Mouse (Mus musculus): ENCODE results near the gene Wnt5b. TPM values are rescaled to one million over a fixed set of nuclear protein-coding genes. Genes with fewer than 3 reads are reported as not detected.

Wnt5b gene
- polyA plus RNA-seq, 1 experiment = 0.16 TPM

DNA sequence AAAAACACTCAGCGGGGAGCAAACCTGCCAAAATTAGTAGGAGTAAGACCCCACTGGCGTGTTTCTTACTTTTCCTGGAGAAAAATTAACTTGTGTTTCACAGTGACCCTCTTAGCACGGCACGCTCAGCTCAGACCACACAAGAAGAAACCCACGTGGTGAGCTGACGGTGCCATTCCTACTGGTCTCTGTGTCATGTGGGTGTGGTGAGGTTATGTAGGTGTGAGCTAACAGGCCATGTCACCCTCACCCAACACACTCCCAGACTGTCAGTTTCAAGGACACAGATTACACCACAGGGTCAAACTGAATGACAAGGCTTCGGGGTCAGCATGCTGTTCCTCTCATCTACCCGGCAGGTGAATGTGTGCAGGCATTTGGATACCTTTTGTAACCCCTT lies 39.4 kb downstream of the Wnt5b start:
- Histone ChIP-seq H3K79me3 (ENCODE audit: low read depth) (no peaks in the 10 kb centered on the region), H3K27me3 (ENCODE audit: control insufficient read depth, insufficient read depth, insufficient read length) (no peaks in the 10 kb centered on the region), H3ac (ENCODE audit: control insufficient read depth, insufficient read length, low read depth) (no peak overlapping the region), H3K36me3 (ENCODE audit: control insufficient read depth, insufficient read depth) (no peaks in the 10 kb centered on the region), H3K79me2 (ENCODE audit: control insufficient read depth, insufficient read depth) (no peaks in the 10 kb centered on the region), H3K4me3 (ENCODE audit: insufficient read depth, poor library complexity, severe bottlenecking) (no peak overlapping the region)
- TF ChIP-seq FOSL1 (IDR thresholded peaks at IDR 0.05; ENCODE audit: insufficient read depth, low read length, poor library complexity, severe bottlenecking) = no peak
- TF ChIP-seq USF1 (IDR thresholded peaks at IDR 0.05; ENCODE audit: low read depth) = no peak
- TF ChIP-seq MYOD1 (IDR thresholded peaks at IDR 0.05; ENCODE audit: control insufficient read depth, insufficient read length, low read depth) = no peak
- TF ChIP-seq CTCF (IDR thresholded peaks at IDR 0.05; ENCODE audit: control insufficient read depth, insufficient read depth, insufficient read length) = no peak
- TF ChIP-seq MYOG (IDR thresholded peaks at IDR 0.05; ENCODE audit: control insufficient read depth, extremely low read depth, insufficient read length) = no peak
- TF ChIP-seq CEBPB (IDR thresholded peaks at IDR 0.05; ENCODE audit: low read depth) = no peak
- TF ChIP-seq MAX (IDR thresholded peaks at IDR 0.05) = no peak

GRCm38 (mm10) chr6:119502031-119502430 lies 42.1 kb downstream of the Wnt5b start:
- no peak overlapping the region for H3K4me3 ChIP-seq (ENCODE audit: insufficient read depth, poor library complexity, severe bottlenecking)
- no peaks in the 10 kb centered on the region for H3K79me2 ChIP-seq (ENCODE audit: control insufficient read depth, insufficient read depth)
- no peaks in the 10 kb centered on the region for H3K36me3 ChIP-seq (ENCODE audit: control insufficient read depth, insufficient read depth)
- H3K27me3 ChIP-seq (ENCODE audit: control insufficient read depth, insufficient read depth, insufficient read length) = no peaks in the 10 kb centered on the region
- TF ChIP-seq USF1 (IDR thresholded peaks at IDR 0.05; ENCODE audit: low read depth) (no peak), MYOD1 (IDR thresholded peaks at IDR 0.05; ENCODE audit: control insufficient read depth, insufficient read length, low read depth) (no peak), MYOG (IDR thresholded peaks at IDR 0.05; ENCODE audit: control insufficient read depth, extremely low read depth, insufficient read length) (no peak), FOSL1 (IDR thresholded peaks at IDR 0.05; ENCODE audit: insufficient read depth, low read length, poor library complexity, severe bottlenecking) (no peak), MAX (IDR thresholded peaks at IDR 0.05) (no peak), CTCF (IDR thresholded peaks at IDR 0.05; ENCODE audit: control insufficient read depth, insufficient read depth, insufficient read length) (no peak), CEBPB (IDR thresholded peaks at IDR 0.05; ENCODE audit: low read depth) (no peak)
- no peaks in the 10 kb centered on the region for H3K79me3 ChIP-seq (ENCODE audit: low read depth)
- no peak overlapping the region for H3ac ChIP-seq (ENCODE audit: control insufficient read depth, insufficient read length, low read depth)

GRCm38 (mm10) chr6:119500086-119500485 lies 44.1 kb downstream of the Wnt5b start:
- Histone ChIP-seq H3ac (ENCODE audit: control insufficient read depth, insufficient read length, low read depth) (no peak overlapping the region), H3K36me3 (ENCODE audit: control insufficient read depth, insufficient read depth) (no peaks in the 10 kb centered on the region), H3K4me3 (ENCODE audit: insufficient read depth, poor library complexity, severe bottlenecking) (no peak overlapping the region), H3K27me3 (ENCODE audit: control insufficient read depth, insufficient read depth, insufficient read length) (no peaks in the 10 kb centered on the region), H3K79me2 (ENCODE audit: control insufficient read depth, insufficient read depth) (no peaks in the 10 kb centered on the region), H3K79me3 (ENCODE audit: low read depth) (no peaks in the 10 kb centered on the region)
- TF ChIP-seq MAX (IDR thresholded peaks at IDR 0.05) (no peak), CEBPB (IDR thresholded peaks at IDR 0.05; ENCODE audit: low read depth) (no peak), CTCF (IDR thresholded peaks at IDR 0.05; ENCODE audit: control insufficient read depth, insufficient read depth, insufficient read length) (no peak), MYOG (IDR thresholded peaks at IDR 0.05; ENCODE audit: control insufficient read depth, extremely low read depth, insufficient read length) (no peak), MYOD1 (IDR thresholded peaks at IDR 0.05; ENCODE audit: control insufficient read depth, insufficient read length, low read depth) (no peak), USF1 (IDR thresholded peaks at IDR 0.05; ENCODE audit: low read depth) (no peak), FOSL1 (IDR thresholded peaks at IDR 0.05; ENCODE audit: insufficient read depth, low read length, poor library complexity, severe bottlenecking) (no peak)

DNA sequence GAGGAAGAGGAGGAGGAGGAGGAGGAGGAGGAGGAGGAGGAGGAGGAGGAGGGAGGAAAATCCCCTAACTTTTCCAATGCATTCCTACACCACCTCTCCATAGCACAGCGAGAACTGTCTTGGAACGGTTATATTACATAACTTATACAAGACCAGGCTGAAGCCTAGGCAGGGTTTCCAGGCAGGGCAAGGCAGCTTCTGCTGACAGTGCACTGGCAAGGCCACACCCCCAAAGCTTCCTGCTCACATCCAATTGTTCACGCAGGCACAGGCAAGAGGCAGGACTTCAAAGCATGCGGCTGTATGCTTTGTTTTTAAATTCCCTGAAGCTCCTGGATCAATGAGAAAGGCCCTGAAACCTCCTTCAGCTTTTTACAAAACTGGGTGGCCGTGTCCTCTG lies 44.9 kb downstream of the Wnt5b start:
- H3ac ChIP-seq (ENCODE audit: control insufficient read depth, insufficient read length, low read depth) = no peak overlapping the region
- H3K4me3 ChIP-seq (ENCODE audit: insufficient read depth, poor library complexity, severe bottlenecking) = no peak overlapping the region
- H3K36me3 ChIP-seq (ENCODE audit: control insufficient read depth, insufficient read depth) = no peaks in the 10 kb centered on the region
- H3K79me2 ChIP-seq (ENCODE audit: control insufficient read depth, insufficient read depth) = no peaks in the 10 kb centered on the region
- no peaks in the 10 kb centered on the region for H3K79me3 ChIP-seq (ENCODE audit: low read depth)
- no peak for TF ChIP-seq FOSL1 (IDR thresholded peaks at IDR 0.05; ENCODE audit: insufficient read depth, low read length, poor library complexity, severe bottlenecking)
- no peaks in the 10 kb centered on the region for H3K27me3 ChIP-seq (ENCODE audit: control insufficient read depth, insufficient read depth, insufficient read length)

DNA sequence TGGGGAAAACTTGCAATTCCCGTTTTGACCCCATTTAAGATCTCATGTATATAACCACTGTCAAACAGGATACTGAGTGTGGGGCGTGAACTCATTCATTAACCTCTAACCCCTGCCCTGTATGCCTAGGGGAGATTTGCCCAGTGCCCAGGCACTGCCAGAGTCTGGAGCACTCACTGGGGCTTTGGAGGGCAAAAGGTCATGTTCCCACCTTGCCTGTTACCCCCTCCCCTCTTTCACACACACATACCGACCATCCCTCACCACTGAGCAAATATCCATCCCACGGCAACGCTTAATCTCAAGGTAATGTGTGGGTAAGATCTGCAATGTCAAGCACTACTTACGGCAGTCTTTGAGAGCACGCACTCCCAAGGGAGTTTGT lies 51.5 kb downstream of the Wnt5b start:
- Histone ChIP-seq H3ac (ENCODE audit: control insufficient read depth, insufficient read length, low read depth) (no peak overlapping the region), H3K79me2 (ENCODE audit: control insufficient read depth, insufficient read depth) (no peaks in the 10 kb centered on the region), H3K36me3 (ENCODE audit: control insufficient read depth, insufficient read depth) (no peaks in the 10 kb centered on the region), H3K27me3 (ENCODE audit: control insufficient read depth, insufficient read depth, insufficient read length) (no peaks in the 10 kb centered on the region), H3K79me3 (ENCODE audit: low read depth) (no peaks in the 10 kb centered on the region), H3K4me3 (ENCODE audit: insufficient read depth, poor library complexity, severe bottlenecking) (no peak overlapping the region)
- TF ChIP-seq FOSL1 (IDR thresholded peaks at IDR 0.05; ENCODE audit: insufficient read depth, low read length, poor library complexity, severe bottlenecking) = no peak
- no peak for TF ChIP-seq CTCF (IDR thresholded peaks at IDR 0.05; ENCODE audit: control insufficient read depth, insufficient read depth, insufficient read length)
- TF ChIP-seq CEBPB (IDR thresholded peaks at IDR 0.05; ENCODE audit: low read depth) = no peak
- TF ChIP-seq USF1 (IDR thresholded peaks at IDR 0.05; ENCODE audit: low read depth) = no peak
- no peak for TF ChIP-seq MYOD1 (IDR thresholded peaks at IDR 0.05; ENCODE audit: control insufficient read depth, insufficient read length, low read depth)
- TF ChIP-seq MYOG (IDR thresholded peaks at IDR 0.05; ENCODE audit: control insufficient read depth, extremely low read depth, insufficient read length) = no peak
- TF ChIP-seq MAX (IDR thresholded peaks at IDR 0.05) = no peak

DNA sequence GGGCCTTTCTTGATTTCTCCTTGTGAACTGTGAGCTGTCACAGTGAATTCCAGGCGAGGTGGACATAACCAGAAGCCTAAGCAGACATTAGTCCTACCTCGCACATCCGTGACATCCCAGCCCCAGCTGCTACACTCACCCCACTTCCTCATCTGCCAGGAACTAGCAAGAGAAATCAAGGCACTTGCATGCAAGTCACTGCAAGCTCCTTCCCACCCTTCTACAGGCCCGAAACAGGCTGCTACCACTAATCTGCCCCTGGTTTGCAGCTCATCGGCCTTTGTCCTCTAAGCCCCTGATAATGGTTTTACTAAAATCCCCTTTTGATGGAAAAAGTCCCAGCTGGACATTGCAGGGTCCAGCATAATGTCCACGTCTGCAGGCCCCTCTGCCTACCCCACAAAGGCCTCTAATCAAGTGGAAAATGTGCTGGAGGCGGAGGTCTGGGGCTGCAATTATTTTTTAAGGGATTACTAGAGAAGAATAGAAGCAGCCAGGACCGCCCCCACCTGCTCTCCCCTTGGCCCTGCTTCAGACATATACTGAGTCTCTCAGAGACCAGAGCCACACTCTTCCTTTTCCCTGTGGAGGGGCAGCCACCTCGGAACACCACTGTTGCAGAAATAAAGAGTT lies 52.0 kb downstream of the Wnt5b start:
- Histone ChIP-seq H3ac (ENCODE audit: control insufficient read depth, insufficient read length, low read depth) (no peak overlapping the region), H3K79me3 (ENCODE audit: low read depth) (no peaks in the 10 kb centered on the region), H3K36me3 (ENCODE audit: control insufficient read depth, insufficient read depth) (no peaks in the 10 kb centered on the region), H3K27me3 (ENCODE audit: control insufficient read depth, insufficient read depth, insufficient read length) (no peaks in the 10 kb centered on the region), H3K4me3 (ENCODE audit: insufficient read depth, poor library complexity, severe bottlenecking) (no peak overlapping the region), H3K79me2 (ENCODE audit: control insufficient read depth, insufficient read depth) (no peaks in the 10 kb centered on the region)
- no peak for TF ChIP-seq FOSL1 (IDR thresholded peaks at IDR 0.05; ENCODE audit: insufficient read depth, low read length, poor library complexity, severe bottlenecking)
- no peak for TF ChIP-seq CEBPB (IDR thresholded peaks at IDR 0.05; ENCODE audit: low read depth)
- no peak for TF ChIP-seq MAX (IDR thresholded peaks at IDR 0.05)
- TF ChIP-seq CTCF (IDR thresholded peaks at IDR 0.05; ENCODE audit: control insufficient read depth, insufficient read depth, insufficient read length) = no peak
- no peak for TF ChIP-seq MYOG (IDR thresholded peaks at IDR 0.05; ENCODE audit: control insufficient read depth, extremely low read depth, insufficient read length)
- no peak for TF ChIP-seq USF1 (IDR thresholded peaks at IDR 0.05; ENCODE audit: low read depth)
- no peak for TF ChIP-seq MYOD1 (IDR thresholded peaks at IDR 0.05; ENCODE audit: control insufficient read depth, insufficient read length, low read depth)

Data from C2C12 (cell line).